Mouse (Mus musculus) kidney, adult 8-10 months (tissue): ENCODE measurements around the gene Utrn.

Experiments used
- DNase-seq, 2 experiments: peaks; one replicate each; pipeline ENCODE4 v3.0.0; 2022

The Utrn gene

GRCm38 (mm10) chr10:12575849-12576435 lies 293.2 kb downstream of the Utrn start:
- no peak for DNase-seq

- DNase-seq = no peak
Measured at GRCm38 (mm10) chr10:12574760-12575159, 294.4 kb downstream of the Utrn start.

DNA sequence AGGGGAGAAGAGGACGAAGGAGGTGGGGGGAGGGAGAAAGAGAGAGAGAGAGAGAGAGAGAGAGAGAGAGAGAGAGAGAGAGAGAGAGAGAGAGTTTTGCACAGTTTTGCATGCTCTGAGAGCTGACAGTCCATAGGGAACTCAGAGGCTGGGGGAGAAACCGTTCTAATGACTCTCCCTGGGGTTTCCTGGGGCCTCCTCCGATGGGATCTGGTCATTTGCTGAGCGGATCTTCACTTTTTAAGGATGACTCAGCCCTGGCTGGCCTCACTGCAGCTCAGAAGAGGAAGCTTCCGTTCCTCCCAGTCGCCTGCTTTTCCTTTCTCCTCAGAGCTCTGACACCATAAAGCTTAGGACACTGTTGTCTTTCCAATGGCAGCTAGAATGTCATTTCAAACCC lies 295.6 kb downstream of the Utrn start:
- DNase-seq = peak in 1 of 2 experiments; percentile 2

DNA sequence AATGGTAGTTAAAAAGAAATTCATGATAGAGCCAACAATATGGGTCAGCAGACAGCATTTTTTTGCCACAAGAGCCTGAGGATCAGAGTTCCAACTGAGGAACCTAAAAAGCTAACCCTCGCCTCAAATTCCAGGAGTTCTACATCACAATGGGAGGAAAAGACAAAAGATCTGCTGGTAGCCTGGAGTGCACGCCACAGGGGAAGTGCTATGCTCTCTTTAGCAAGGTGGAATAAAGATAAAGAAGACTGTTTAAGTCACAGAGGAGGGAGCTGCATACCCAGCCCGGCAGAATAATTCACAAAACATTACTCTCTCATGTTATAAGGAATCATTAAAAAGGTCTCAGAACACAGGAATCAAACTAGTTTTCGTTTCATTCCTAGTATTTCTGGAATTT lies 296.4 kb downstream of the Utrn start:
- DNase-seq = no peak

- DNase-seq = no peak
Measured at GRCm38 (mm10) chr10:12564425-12564824, 304.7 kb downstream of the Utrn start.

GRCm38 (mm10) chr10:12558810-12559209 lies 310.4 kb downstream of the Utrn start:
- DNase-seq = no peak

GRCm38 (mm10) chr10:12554090-12554718 lies 315.0 kb downstream of the Utrn start:
- DNase-seq = no peak

- no peak for DNase-seq
Measured at GRCm38 (mm10) chr10:12552890-12553278, 316.3 kb downstream of the Utrn start.

DNA sequence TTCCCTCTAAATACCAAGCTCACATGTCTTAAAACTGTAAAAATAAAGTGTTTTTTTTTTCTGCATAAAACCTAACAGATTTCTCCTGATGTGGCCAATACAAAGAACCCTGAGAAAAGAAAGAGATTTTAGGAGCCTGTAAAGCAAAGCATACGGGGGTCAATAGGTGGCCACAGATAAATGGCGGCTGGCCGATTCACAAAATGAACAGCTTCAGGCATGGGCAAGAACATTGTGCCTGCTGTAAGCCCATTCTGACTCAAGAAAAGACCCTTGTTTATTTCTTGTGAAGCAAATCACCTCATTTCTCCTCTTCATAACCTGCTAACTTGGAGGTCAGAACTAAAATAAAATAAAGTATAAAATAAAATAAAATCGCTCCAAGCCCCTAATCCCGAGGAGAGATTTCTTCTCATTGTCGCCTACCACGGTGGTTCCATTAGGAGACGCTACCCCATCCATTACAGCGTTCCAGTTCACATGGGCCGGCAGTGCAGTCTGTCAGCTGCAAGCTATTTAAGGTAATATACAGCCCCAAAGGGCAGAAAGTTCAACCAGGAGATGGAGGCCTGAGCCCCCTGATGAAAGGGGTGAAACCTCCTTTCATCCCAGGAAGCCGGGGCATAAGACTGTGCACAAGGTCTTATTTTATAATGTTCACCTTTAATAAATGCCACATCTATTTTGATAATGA lies 316.8 kb downstream of the Utrn start:
- no peak for DNase-seq

DNA sequence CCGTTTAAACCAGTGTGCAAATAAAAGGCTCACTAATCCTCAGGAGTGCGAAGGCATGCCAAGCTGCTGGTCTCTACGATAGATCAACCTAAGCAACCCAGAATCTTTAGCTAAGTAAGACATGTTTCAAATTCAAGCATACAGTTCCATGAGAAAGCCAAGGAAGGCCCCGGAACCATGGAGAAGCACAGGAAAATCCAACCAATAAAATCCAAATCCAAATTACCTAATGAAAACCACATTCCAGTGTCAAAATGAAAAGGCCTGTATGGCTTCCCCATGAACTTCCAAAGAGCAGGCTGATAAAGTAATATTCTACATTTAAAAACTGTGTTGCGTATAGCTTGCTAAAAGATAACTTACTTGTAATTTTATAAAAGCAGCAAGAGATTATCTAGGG lies 317.4 kb downstream of the Utrn start:
- DNase-seq = no peak

- no peak for DNase-seq
Measured at GRCm38 (mm10) chr10:12549945-12550540, 319.1 kb downstream of the Utrn start.

DNA sequence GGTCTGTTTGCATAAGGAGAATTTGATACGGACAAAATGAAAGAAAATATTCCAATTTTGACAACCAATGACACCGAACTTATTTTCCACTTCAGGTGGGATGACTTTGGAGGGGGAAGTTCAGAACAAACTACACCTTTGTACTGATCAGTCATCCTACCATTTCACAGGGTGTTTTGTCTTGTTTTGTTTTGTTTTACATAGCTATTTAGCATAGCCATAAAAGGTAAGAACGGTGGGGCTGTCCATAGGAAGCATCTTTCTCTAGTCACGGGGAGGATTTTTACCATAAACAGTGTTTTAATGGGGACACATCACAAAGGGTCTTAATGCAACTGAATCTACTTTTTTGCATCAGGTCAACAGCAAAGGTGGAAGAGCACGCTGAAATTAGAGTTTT lies 319.9 kb downstream of the Utrn start:
- DNase-seq = no peak

- DNase-seq = peak; percentile 6 to 8
Measured at GRCm38 (mm10) chr10:12548616-12549084, 320.5 kb downstream of the Utrn start.

DNA sequence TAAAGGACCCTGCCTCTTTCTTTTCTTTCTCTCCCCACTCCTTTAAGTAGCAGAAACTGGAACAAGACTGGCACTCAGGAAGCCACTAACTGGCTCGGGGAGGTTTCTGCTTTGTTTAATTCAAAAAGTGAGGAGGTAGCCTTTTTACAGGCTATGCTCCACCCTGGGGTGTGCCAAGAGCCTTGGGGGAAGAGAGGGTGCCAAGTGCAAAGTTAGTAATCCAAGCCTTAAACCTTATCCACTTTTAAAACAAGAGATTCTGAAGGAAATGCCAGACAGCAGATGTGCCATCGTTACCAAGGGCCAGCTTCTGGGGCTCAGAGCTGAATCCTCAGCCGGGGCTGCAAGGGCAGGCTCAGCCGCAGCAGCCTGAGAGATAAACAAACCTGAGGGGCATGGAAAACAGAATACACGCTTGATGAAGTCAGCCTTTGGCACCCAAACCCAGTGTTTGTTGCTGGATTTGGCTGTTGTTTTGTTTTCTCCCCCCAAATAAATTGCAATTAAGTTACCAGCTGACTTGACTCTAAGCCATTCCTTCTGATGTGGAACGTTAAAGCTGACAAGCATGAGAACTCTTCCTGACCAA lies 322.0 kb downstream of the Utrn start:
- no peak for DNase-seq

GRCm38 (mm10) chr10:12545440-12545839 lies 323.7 kb downstream of the Utrn start:
- DNase-seq = no peak

GRCm38 (mm10) chr10:12541757-12542156 lies 327.4 kb downstream of the Utrn start:
- DNase-seq = no peak

DNA sequence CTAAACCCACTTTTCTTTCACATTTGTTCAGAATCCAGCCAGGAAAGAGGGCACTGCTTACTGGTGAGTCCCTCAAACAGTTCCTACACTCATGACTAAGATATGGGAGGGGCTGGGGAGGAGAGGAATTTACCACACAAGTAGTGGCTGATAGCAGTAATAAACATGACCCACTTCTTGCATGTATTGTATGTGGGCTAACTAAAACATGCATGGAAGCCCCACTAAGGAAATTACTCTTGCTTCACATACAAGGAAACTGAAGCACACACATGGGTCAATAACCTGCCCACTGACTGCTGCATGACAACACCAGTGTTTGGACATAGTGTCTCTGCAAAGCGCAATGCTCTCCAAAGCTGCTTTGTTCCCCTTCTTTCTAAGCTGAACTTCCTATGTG lies 333.9 kb downstream of the Utrn start:
- DNase-seq = no peak

- DNase-seq = no peak
Measured at GRCm38 (mm10) chr10:12534801-12535200, 334.4 kb downstream of the Utrn start.

GRCm38 (mm10) chr10:12534301-12534700 lies 334.9 kb downstream of the Utrn start:
- no peak for DNase-seq

DNA sequence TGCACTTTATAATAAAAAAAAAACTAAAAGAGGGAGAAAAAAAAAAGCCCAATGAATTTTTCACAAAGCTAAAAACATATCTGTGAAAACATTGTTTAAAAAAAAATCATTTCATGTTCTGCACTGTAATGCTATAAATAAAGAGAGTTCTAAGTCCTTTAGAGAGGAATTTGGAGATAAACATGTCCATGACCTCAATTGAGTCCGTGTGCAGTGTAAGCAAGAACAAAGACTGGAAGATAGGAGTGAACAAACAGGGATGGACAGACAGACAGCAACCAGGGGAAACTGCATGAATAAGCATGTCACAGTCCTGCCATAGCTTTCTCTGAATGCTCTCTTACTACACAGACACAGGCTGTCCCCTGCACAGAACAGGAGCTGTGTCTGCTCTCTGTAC lies 347.1 kb downstream of the Utrn start:
- no peak for DNase-seq

DNA sequence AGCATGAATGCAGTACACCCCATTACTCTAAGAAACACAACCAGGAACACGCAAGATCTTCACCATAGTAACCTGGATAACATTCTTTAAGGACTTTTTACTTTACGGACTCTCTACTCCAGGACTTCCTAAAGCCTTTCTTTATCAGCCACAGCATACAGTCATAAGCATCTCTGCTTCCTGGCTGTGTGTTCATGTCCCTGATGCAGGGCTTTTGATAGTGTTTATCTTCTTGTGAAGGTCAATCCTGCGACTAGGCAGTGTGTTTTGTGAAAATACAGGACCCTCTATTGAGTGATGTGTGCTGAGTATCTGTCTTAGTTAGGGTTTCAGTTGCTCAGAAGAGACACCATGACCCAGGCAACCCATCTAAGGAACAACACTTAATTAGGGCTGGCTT lies 351.0 kb downstream of the Utrn start:
- no peak for DNase-seq

DNA sequence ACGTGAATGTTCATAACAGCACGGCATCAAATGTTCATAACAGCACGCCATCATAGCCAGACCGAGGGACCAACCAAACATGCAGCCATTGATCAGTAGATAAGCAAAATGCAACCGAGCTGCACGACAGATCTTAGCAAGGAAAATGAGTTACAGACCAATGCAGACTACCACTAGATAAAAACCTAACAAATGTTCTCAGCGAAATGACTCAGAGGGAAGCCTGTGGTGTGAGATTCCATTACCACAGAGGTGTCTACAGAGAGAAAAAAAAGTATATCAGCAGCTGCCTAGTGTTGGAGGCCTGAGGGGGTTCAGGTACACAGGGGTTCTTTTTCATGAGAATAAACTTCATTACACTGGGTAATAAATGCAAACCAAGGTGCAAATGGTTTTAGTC lies 363.6 kb downstream of the Utrn start:
- no peak for DNase-seq

DNA sequence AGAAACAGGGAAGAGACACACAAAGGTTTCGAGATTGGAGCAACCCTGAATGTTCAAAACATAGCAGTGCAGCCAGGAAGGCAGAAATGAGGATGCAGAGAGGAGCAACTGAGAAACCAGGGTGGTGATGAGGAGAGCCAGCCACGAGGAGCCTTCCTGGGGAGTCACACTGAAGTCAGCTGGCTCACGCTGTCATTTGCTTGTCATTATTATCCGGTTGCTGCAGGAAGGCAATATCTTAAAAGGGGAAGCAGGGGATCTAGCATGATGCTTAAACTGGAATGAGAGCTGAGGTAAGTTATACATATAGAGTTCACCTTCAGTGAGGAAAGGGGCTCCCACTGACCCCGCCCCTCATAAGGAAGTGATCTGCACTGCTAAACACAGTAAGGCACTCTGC lies 368.7 kb downstream of the Utrn start:
- no peak for DNase-seq

DNA sequence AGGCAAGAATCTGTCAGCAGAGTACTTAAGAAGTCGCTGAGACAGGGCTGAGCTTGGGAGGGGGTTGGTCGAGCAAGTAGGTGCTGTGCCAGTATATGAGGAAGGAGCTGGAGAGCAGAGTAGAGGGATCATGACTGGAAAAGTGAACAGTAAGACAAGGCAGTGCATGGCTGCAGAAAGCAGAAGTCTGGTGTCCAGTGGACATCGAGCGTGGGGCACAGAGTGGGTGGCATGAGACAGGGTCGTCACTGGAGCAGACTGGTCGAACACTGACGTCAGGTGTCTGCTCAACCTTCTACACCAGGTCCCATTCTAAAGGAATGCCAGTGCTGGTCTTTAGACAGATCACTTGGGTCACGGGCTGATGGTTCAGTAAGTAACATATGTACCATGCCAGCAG lies 371.6 kb downstream of the Utrn start:
- no peak for DNase-seq
